ENCODE assay signal across 22 mouse cellular contexts in the genomic region with DNA sequence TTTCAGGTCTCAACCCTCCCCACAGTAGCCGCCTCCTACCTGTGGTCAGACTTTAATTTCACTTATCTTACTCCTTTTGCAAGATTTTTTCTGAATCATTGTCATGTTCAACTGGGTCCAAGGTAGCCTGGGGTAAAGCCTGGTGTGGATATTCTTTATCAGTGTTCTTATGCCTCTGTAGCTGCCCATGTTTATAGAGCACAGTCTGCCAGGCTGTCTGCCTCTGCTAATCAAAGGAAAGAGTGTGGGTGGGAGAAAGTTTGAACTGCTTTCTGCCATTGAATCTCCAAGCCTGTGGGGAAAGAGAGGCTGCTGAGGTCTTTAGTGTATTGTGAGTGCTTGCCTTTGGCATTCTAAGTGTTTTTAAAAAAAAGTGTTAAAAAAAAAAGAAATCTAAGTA. TPM values are rescaled to one million over a fixed set of nuclear protein-coding genes. Genes with fewer than 3 reads are reported as not detected.
DNase-seq lines count a peak whose midpoint lies in the region; ATAC-seq and TF ChIP-seq lines count a peak whose summit lies in the region.
"Had no signal": no experiment of that assay in that cellular context is flagged by ENCODE, and none has a peak within 500 bp of the region (broad histone marks: within the 10 kb centered on the region; RNA-seq: fewer than 3 reads in every experiment).

No protein-coding gene starts in this region.

- peaks cover 40% of the 10 kb centered on the region for H3K4me1 ChIP-seq in heart, embryonic 12.5 days (replicated peaks)
- peaks cover 8% of the 10 kb centered on the region; the same call in 1 of the 2 replicates for H3K4me1 ChIP-seq in heart, adult 2 months (ENCODE audit: control insufficient read depth, insufficient read depth, low read length)
- H3K4me1 ChIP-seq in midbrain, embryonic 11.5 days (ENCODE audit: control insufficient read depth, insufficient read depth, low read length) = no peaks in the 10 kb centered on the region
- peaks cover 4% of the 10 kb centered on the region; the same call in 1 of the 2 replicates for H3K4me1 ChIP-seq in midbrain, embryonic 13.5 days (replicated peaks)
- H3K4me1 ChIP-seq: embryonic facial prominence, embryonic 13.5 days; forebrain, embryonic 12.5 days; hindbrain, embryonic 12.5 days; hindbrain, embryonic 15.5 days had no signal

- TF ChIP-seq EP300 in heart, adult 2 months (IDR thresholded peaks at IDR 0.05; ENCODE audit: insufficient read depth, low read depth, low read length) = no peak

- no peak overlapping the region for H3K27ac ChIP-seq in heart, embryonic 12.5 days (ENCODE audit: poor library complexity, severe bottlenecking)
- H3K27ac ChIP-seq in heart, adult 2 months = no peak overlapping the region
- no peak overlapping the region for H3K27ac ChIP-seq in midbrain, embryonic 11.5 days (ENCODE audit: low read depth, low read length)
- no peak overlapping the region for H3K27ac ChIP-seq in midbrain, embryonic 13.5 days
- H3K27ac ChIP-seq: embryonic facial prominence, embryonic 10.5 days; embryonic facial prominence, embryonic 13.5 days; forebrain, embryonic 12.5 days; forebrain, embryonic 15.5 days; gastrocnemius, adult 2 months; hindbrain, embryonic 12.5 days; hindbrain, embryonic 15.5 days had no signal

- no peak for TF ChIP-seq POLR2A in heart, adult 2 months (IDR thresholded peaks at IDR 0.05; ENCODE audit: insufficient read depth, low read depth, low read length)

- H3K4me2 ChIP-seq in heart, embryonic 12.5 days = no peak overlapping the region
- H3K4me2 ChIP-seq in midbrain, embryonic 11.5 days = no peak overlapping the region
- H3K4me2 ChIP-seq in midbrain, embryonic 13.5 days (replicated peaks) = no peak overlapping the region
- H3K4me2 ChIP-seq: embryonic facial prominence, embryonic 13.5 days; forebrain, embryonic 12.5 days; forebrain, embryonic 15.5 days; heart, embryonic 11.5 days; hindbrain, embryonic 12.5 days; hindbrain, embryonic 15.5 days had no signal

- H3K4me3 ChIP-seq in heart, embryonic 12.5 days = no peak overlapping the region
- no peak overlapping the region for H3K4me3 ChIP-seq in heart, adult 2 months
- no peak overlapping the region for H3K4me3 ChIP-seq in midbrain, embryonic 11.5 days (ENCODE audit: low read depth, low read length)
- H3K4me3 ChIP-seq in midbrain, embryonic 13.5 days (replicated peaks) = no peak overlapping the region
- H3K4me3 ChIP-seq: embryonic facial prominence, embryonic 10.5 days; embryonic facial prominence, embryonic 13.5 days; erythroblast, embryonic 14.5 days; forebrain, embryonic 12.5 days; forebrain, embryonic 15.5 days; gastrocnemius, adult 2 months; hindbrain, embryonic 12.5 days; hindbrain, embryonic 15.5 days had no signal

- ATAC-seq in heart, embryonic 12.5 days (ENCODE audit: insufficient number of reproducible peaks, low FRiP score) = no peak
- no peak for ATAC-seq in midbrain, embryonic 11.5 days (ENCODE audit: low FRiP score)
- no peak for ATAC-seq in midbrain, embryonic 13.5 days
- ATAC-seq in megakaryocyte-erythroid progenitor cell, adult 5-6 weeks (replicated peaks; ENCODE audit: low FRiP score, low TSS enrichment, poor library complexity, severe bottlenecking) = peak; percentile 81
- ATAC-seq: forebrain, embryonic 15.5 days had no signal

- TF ChIP-seq CTCF in heart, adult 2 months (IDR thresholded peaks at IDR 0.05) = no peak

- peak overlapping the region; percentile 56 for H3K9ac ChIP-seq in heart, embryonic 12.5 days
- no peak overlapping the region for H3K9ac ChIP-seq in heart, adult 2 months (ENCODE audit: low read depth, low read length)
- no peak overlapping the region for H3K9ac ChIP-seq in midbrain, embryonic 11.5 days (ENCODE audit: low read length)
- no peak overlapping the region for H3K9ac ChIP-seq in midbrain, embryonic 13.5 days (replicated peaks)
- H3K9ac ChIP-seq: embryonic facial prominence, embryonic 13.5 days; forebrain, embryonic 12.5 days; forebrain, embryonic 15.5 days; hindbrain, embryonic 12.5 days; hindbrain, embryonic 15.5 days had no signal

- peaks cover 7% of the 10 kb centered on the region for H3K79me2 ChIP-seq in heart, adult 2 months (replicated peaks; ENCODE audit: control insufficient read depth, insufficient read depth, low read length)

- peaks cover 8% of the 10 kb centered on the region; the same call in 1 of the 2 replicates for H3K36me3 ChIP-seq in heart, embryonic 12.5 days
- H3K36me3 ChIP-seq in heart, adult 2 months (ENCODE audit: control insufficient read depth, insufficient read depth, low read length) = peaks cover 3% of the 10 kb centered on the region
- no peaks in the 10 kb centered on the region for H3K36me3 ChIP-seq in midbrain, embryonic 11.5 days (ENCODE audit: control insufficient read depth, insufficient read depth, low read length)
- H3K36me3 ChIP-seq in midbrain, embryonic 13.5 days = peaks cover 3% of the 10 kb centered on the region; the same call in 1 of the 2 replicates
- H3K36me3 ChIP-seq: forebrain, embryonic 12.5 days; hindbrain, embryonic 12.5 days had no signal

- WGBS in heart, embryonic 12.5 days = 80% methylated on average over 1 of the region's 1 CpGs
- WGBS in heart, adult 2 months = 72% methylated on average over 1 of the region's 1 CpGs
- WGBS in midbrain, embryonic 11.5 days = 85% methylated on average over 1 of the region's 1 CpGs
- 92% methylated on average over 1 of the region's 1 CpGs for WGBS in midbrain, embryonic 13.5 days

- H3K9me3 ChIP-seq in heart, embryonic 12.5 days (replicated peaks) = no peaks in the 10 kb centered on the region
- H3K9me3 ChIP-seq in midbrain, embryonic 11.5 days (ENCODE audit: control insufficient read depth, low read length) = no peaks in the 10 kb centered on the region
- H3K9me3 ChIP-seq in midbrain, embryonic 13.5 days = no peaks in the 10 kb centered on the region
- H3K9me3 ChIP-seq: embryonic facial prominence, embryonic 10.5 days; embryonic facial prominence, embryonic 13.5 days; forebrain, embryonic 12.5 days; forebrain, embryonic 15.5 days; hindbrain, embryonic 12.5 days; hindbrain, embryonic 15.5 days had no signal

- DNase-seq in heart, adult 2 months = no peak
- peak; percentile 56 for DNase-seq in midbrain, embryonic 11.5 days (ENCODE audit: low spot score, missing footprints)
- DNase-seq in left cerebral cortex, postnatal 14 days (ENCODE audit: low spot score in 2 of 2) = no peak
- no peak for DNase-seq in heart, postnatal 36 days
- DNase-seq: adrenal gland, adult 2 months; adrenal gland, postnatal 14 days; cerebellum, adult 11-12 months; cerebellum, adult 8-10 months; gastrocnemius, adult 2 months; gastrocnemius, postnatal 14 days; heart, adult 11 months had no signal

- intact Hi-C loops in heart, adult 2 months (cut with DNase I) = no loop called here
- intact Hi-C loops in left cerebral cortex, postnatal 14 days (cut with DNase I) = no loop called here
- intact Hi-C loops in heart, postnatal 36 days (cut with DNase I) = loop anchor here (5.0 to 10.0 kb wide), 4 partner anchors 86 to 2003 kb away; no protein-coding TSS in a partner anchor

- H3K27me3 ChIP-seq in heart, embryonic 12.5 days (replicated peaks) = no peaks in the 10 kb centered on the region
- H3K27me3 ChIP-seq in heart, adult 2 months (ENCODE audit: control insufficient read depth, insufficient read depth, low read length) = no peaks in the 10 kb centered on the region
- no peaks in the 10 kb centered on the region for H3K27me3 ChIP-seq in midbrain, embryonic 11.5 days (ENCODE audit: control insufficient read depth, insufficient read depth, low read length)
- no peaks in the 10 kb centered on the region for H3K27me3 ChIP-seq in midbrain, embryonic 13.5 days
- H3K27me3 ChIP-seq: embryonic facial prominence, embryonic 13.5 days; forebrain, embryonic 12.5 days; forebrain, embryonic 15.5 days; hindbrain, embryonic 12.5 days; hindbrain, embryonic 15.5 days had no signal

RNA-seq across cellular contexts. Expression of gene Map3k7, which starts 7.5 kb away (rescaled TPM):
- polyA plus RNA-seq in heart, embryonic 12.5 days (2016; fragmentation: Nextera tagmentation; extraction: Ambion mirVana) = 41.8 and 44.6 TPM in 2 replicates
- 10 to 100 TPM; 42.6 to 45.9 TPM for total RNA-seq in heart, adult 2 months (2021)
- polyA plus RNA-seq in heart, adult 2 months (2012; rRNA removed) = 34.9 and 50.4 TPM in 2 replicates
- polyA plus RNA-seq in midbrain, embryonic 11.5 days (2014; fragmentation: Nextera tagmentation; extraction: Ambion mirVana) = 42.4 and 44.5 TPM in 2 replicates
- polyA plus RNA-seq in midbrain, embryonic 13.5 days (2015; fragmentation: Nextera tagmentation; extraction: Ambion mirVana) = 29.5 and 32.0 TPM in 2 replicates
- total RNA-seq in megakaryocyte-erythroid progenitor cell, adult 5-6 weeks (2014; fragmentation: Nextera tagmentation) = 42.3 and 44.5 TPM in 2 replicates
- 25.8 and 30.7 TPM in 2 replicates for total RNA-seq in megakaryocyte-erythroid progenitor cell, adult 5-6 weeks (2017)
- total RNA-seq in left cerebral cortex, postnatal 14 days (2021) = 10 to 100 TPM; 44.4 to 52.2 TPM
- 10 to 100 TPM; 46.8 to 49.4 TPM for total RNA-seq in heart, postnatal 36 days (2021)
